Mouse (Mus musculus) neural tube, embryonic 14.5 days (tissue): ENCODE measurements around the gene Rnf225. TPM values are rescaled to one million over a fixed set of nuclear protein-coding genes. Genes with fewer than 3 reads are reported as not detected.
"Not testable (repeated sequence)": the region's sequence is repeated elsewhere in the genome, so short reads cannot be mapped to it uniquely, and the experiment has no call there.

ENCODE experiments used
- ATAC-seq: fragments of 200-750 bp; cut with Nextera tagmentation; 2 replicates; pipeline ENCODE4 v1.8.0; 2017; ENCODE audit warnings: low read depth, mild to moderate bottlenecking, moderate TSS enrichment, moderate library complexity
- H3K27ac ChIP-seq: fragments of 300-500 bp; sonication (generic); 2 replicates; pipeline ENCODE4 v1.5.1; 2014; ENCODE audit warnings: low read depth, mild to moderate bottlenecking, control low read depth, low read length, moderate library complexity, mixed read lengths
- H3K27me3 ChIP-seq: fragments of 300-500 bp; sonication (generic); 2 replicates; pipeline ENCODE4 v1.6.1; 2014; ENCODE audit warnings: low read length; ENCODE audit not compliant: control insufficient read depth, insufficient read depth
- H3K36me3 ChIP-seq: fragments of 300-500 bp; sonication (generic); 2 replicates; pipeline ENCODE4 v1.6.1; 2014; ENCODE audit warnings: low read length, mixed read lengths; ENCODE audit not compliant: control insufficient read depth, insufficient read depth
- H3K4me1 ChIP-seq: fragments of 300-500 bp; sonication (generic); 2 replicates; pipeline ENCODE4 v1.6.1; 2014; ENCODE audit warnings: low read length; ENCODE audit not compliant: control insufficient read depth, insufficient read depth
- H3K4me2 ChIP-seq: fragments of 300-500 bp; sonication (generic); 2 replicates; pipeline ENCODE4 v1.6.1; 2014; ENCODE audit warnings: mild to moderate bottlenecking, low read depth, low read length, control low read depth
- H3K4me3 ChIP-seq: fragments of 300-500 bp; sonication (generic); 2 replicates; pipeline ENCODE4 v1.5.1; 2014; ENCODE audit warnings: low read depth, low read length, control low read depth, mixed read lengths
- H3K9ac ChIP-seq: fragments of 300-500 bp; sonication (generic); replicated peaks from 2 replicates; pipeline ENCODE4 v1.6.1; 2014; ENCODE audit warnings: low read depth, mild to moderate bottlenecking, control low read depth, low read length, mixed read lengths
- H3K9me3 ChIP-seq: fragments of 300-500 bp; sonication (generic); 2 replicates; pipeline ENCODE4 v1.6.1; 2016; ENCODE audit warnings: low read length; ENCODE audit not compliant: control insufficient read depth
- WGBS: fragments of 180-500 bp; shearing (Covaris S2); extraction: QIAGEN DNeasy Blood & Tissue Kit; methylation state at CpG from one replicate; pipeline ENCODE4 v1.1.7; 2014; 5-methylcytosine and 5-hydroxymethylcytosine counted together
- polyA plus RNA-seq: library from polyadenylated mRNA; unstranded; fragments of >200 nt; fragmentation: Nextera tagmentation; extraction: Ambion mirVana; gene quantifications from 2 replicates; pipeline ENCODE4 v1.2.1, GENCODE M21; 2014

The Rnf225 gene
- polyA plus RNA-seq, 1 experiment from 2014 or later, result 1.3 TPM

DNA sequence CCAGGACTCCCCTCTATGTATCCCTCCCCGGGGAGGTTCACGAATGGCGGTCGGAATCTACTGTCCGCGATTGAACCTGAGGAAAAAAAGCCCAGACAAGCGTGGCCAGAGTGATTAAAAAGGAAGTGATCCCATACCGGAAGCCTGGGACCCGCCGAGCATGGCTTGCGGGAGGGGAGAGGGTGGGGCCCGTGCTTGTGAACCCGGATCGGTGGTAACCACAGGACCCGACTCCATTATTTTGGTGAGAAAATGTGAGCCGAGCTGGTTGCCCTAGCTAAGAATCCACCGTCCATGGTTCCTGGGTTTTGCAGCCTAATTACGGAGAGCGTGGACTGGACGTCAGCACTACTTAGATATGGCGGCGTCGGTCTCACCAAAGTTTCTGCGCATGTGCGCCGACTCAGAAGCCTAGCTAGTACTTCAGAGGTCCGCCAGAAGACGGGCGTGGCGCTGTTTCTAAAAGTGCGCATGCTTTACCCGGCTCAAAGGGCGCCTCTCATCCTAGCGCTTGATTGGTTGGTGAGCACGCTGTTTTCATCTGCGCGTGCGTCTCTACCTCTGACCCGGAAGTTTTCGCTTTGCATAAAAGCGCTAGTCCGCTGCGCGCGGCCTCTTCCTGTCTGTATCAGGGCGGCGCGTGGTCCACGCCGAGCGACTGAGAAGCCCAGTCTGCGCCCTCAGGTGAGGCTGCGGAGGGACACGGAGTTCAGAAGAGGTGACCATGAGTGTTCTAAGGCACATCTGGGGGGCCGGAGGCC, 5.3 kb upstream of the Rnf225 start, which contains the start of gene Rps5:
Rps5 (plus strand) TSS at position 586 of the 761 bp plus-strand sequence.
- H3K27ac ChIP-seq, result peak within 1 kb of the TSS; percentile 85
- peaks cover 9% of the 10 kb centered on the region for H3K4me1 ChIP-seq
- ATAC-seq, result peak; percentile 98
- WGBS, result under 1% methylated on average over 55 of the region's 55 CpGs
- peaks cover 25% of the 10 kb centered on the region for H3K36me3 ChIP-seq
- no peaks in the 10 kb centered on the region for H3K9me3 ChIP-seq
- peak within 1 kb of the TSS; percentile 94 for H3K4me3 ChIP-seq
- peak within 1 kb of the TSS; percentile 86 for H3K9ac ChIP-seq
- H3K4me2 ChIP-seq, result peak within 1 kb of the TSS; percentile 79
- peaks cover 7% of the 10 kb centered on the region; the same call in 1 of the 2 replicates for H3K27me3 ChIP-seq

DNA sequence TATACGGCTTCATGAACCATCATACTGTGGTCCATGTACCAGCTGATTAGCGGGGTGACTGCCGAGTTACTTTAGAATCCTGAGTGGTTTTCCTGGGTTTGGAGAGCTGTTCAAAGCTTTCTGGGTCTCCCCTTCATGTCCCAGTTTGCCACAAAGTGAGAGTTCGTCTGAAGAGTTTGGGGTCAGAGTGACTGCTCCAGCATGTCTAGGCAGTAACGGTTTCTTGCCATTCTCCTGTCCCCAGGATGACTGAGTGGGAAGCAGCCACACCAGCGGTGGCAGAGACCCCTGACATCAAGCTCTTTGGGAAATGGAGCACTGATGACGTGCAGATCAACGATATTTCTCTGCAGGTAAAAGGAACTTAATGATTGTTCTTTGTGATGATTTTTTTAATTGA, 4.5 kb upstream of the Rnf225 start:
- Histone ChIP-seq H3K27me3 (peaks cover 11% of the 10 kb centered on the region), H3K27ac (no peak overlapping the region), H3K36me3 (peaks cover 28% of the 10 kb centered on the region), H3K4me1 (peaks cover 9% of the 10 kb centered on the region), H3K9ac (peak overlapping the region; percentile 86), H3K9me3 (no peaks in the 10 kb centered on the region), H3K4me2 (peak overlapping the region; percentile 79), H3K4me3 (peak overlapping the region; percentile 94)
- ATAC-seq, result no peak
- 5% methylated on average over 8 of the region's 8 CpGs for WGBS

DNA sequence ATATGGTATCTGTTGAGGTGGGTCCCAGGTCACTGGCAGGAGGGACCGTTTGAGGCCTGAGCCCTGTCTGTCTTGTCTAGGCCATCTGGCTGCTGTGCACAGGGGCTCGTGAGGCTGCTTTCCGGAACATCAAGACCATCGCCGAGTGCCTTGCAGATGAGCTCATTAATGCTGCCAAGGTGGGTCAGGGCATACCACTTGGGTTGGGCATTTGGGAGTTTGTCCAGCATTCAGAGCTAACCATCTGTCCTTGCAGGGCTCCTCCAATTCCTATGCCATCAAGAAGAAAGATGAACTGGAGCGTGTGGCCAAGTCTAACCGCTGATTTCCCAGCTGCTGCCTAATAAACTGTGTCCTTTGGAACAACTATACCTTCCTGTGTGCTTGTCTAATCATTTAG, 900 bp upstream of the Rnf225 start:
- Histone ChIP-seq H3K9me3 (no peaks in the 10 kb centered on the region), H3K36me3 (peaks cover 28% of the 10 kb centered on the region), H3K4me3 (no peak overlapping the region), H3K27me3 (peaks cover 11% of the 10 kb centered on the region), H3K9ac (no peak overlapping the region), H3K4me2 (no peak overlapping the region), H3K4me1 (peaks cover 9% of the 10 kb centered on the region), H3K27ac (no peak overlapping the region)
- WGBS, result 85% methylated on average over 7 of the region's 7 CpGs
- no peak for ATAC-seq

DNA sequence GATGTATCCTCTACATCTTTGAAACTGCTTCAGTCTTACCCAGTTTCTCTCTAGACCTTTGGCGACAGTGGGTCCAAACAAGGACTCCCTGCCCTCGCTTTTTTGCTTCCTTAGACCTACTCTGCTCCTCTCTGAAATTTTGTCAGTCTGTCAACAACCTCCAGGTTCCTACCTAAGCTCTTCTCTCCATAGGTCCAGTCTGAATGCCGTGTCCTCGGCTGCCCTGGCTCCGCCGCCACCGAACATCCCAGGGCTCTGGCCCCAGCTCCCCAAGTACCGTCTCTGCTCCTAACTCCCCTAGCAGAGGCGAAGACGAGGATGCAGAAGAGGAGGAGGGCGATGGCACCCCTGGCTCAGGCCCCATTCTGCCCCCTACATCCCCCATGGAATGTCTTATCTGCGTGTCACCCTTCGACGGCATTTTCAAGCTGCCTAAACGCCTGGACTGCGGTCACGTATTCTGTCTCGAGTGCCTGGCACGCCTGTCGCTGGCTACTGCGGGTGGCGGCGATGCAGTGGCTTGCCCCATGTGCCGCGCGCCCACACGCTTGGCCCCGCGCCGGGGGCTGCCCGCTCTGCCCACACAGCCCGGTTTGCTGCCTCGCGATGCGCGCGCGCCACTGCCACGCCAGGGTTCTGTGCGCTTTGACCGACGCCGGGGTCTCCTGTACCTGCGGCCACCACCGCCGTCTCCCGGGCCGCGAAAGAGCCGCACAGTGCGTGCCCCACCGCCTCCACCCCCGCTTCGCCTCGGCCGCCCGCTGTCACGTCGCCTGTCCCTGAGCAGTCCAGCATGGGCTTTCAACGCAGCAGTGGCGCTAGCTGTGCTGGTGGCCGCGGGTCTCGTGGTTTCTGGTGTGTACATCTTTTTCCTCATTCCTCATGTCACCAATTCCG, 725 bp downstream of the Rnf225 start:
- Histone ChIP-seq H3K4me2 (peak overlapping the region; percentile 41), H3K9ac (peak overlapping the region; percentile 37), H3K36me3 (peaks cover 28% of the 10 kb centered on the region), H3K27me3 (peaks cover 11% of the 10 kb centered on the region), H3K27ac (no peak overlapping the region), H3K4me3 (peak overlapping the region; percentile 22), H3K4me1 (peaks cover 7% of the 10 kb centered on the region), H3K9me3 (no peaks in the 10 kb centered on the region)
- peak; percentile 47; the same call in 1 of the 2 replicates for ATAC-seq
- 3% methylated on average over 64 of the region's 65 CpGs for WGBS

DNA sequence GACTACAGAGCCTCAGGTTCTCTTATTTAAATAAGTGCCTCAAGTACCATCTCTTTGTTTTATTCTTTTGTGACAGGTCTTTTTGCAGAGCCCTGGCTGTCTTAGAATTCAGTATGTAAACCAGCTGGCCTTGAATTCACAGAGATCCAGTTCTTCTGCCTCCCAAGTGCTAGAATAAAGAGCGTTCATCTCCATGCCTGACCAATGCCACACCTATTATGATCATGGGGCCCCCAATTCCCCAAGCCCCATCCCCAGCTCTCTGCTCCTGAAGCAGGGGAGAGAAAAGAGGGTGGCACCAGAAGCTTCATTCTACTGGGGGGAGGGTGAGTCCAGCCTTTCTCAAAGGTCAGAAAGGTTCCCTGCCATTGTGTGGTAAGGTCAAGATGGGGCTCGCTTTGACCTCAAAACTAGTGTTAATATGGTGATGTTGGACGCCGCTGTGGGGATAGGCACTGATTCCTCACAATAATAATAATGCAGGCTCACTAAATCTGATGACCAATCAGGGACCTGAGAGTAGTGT, 6.5 kb downstream of the Rnf225 start:
- no peak for ATAC-seq
- Histone ChIP-seq H3K9me3 (no peaks in the 10 kb centered on the region), H3K4me1 (no peaks in the 10 kb centered on the region), H3K27ac (no peak overlapping the region), H3K9ac (no peak overlapping the region), H3K36me3 (no peaks in the 10 kb centered on the region), H3K27me3 (no peaks in the 10 kb centered on the region), H3K4me2 (no peak overlapping the region), H3K4me3 (no peak overlapping the region)
- 60% methylated on average over 4 of the region's 4 CpGs for WGBS

DNA sequence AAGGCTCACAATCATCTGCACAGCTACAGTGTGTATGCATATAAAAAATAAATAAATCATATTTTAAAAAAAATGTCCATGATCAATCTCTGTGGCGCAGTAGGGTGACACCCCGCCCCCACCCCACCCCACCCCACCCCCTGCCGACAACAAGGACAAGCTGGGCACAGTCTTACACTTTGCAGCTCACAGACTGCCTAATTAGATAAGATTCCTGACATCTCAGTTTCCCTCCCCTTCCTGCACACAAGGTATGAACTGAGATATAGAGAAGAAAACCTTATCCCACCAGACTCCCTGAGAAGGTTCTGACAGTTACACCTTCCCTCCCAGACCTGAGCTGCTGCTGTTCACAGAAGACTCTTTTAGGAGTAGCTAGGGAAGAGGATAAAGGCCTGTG, 7.6 kb downstream of the Rnf225 start:
- Histone ChIP-seq H3K36me3 (no peaks in the 10 kb centered on the region), H3K9me3 (no peaks in the 10 kb centered on the region), H3K27me3 (no peaks in the 10 kb centered on the region), H3K4me3 (no peak overlapping the region), H3K9ac (no peak overlapping the region), H3K4me1 (no peaks in the 10 kb centered on the region), H3K4me2 (no peak overlapping the region), H3K27ac (no peak overlapping the region)
- no peak for ATAC-seq
- 83% methylated on average over 3 of the region's 3 CpGs for WGBS

DNA sequence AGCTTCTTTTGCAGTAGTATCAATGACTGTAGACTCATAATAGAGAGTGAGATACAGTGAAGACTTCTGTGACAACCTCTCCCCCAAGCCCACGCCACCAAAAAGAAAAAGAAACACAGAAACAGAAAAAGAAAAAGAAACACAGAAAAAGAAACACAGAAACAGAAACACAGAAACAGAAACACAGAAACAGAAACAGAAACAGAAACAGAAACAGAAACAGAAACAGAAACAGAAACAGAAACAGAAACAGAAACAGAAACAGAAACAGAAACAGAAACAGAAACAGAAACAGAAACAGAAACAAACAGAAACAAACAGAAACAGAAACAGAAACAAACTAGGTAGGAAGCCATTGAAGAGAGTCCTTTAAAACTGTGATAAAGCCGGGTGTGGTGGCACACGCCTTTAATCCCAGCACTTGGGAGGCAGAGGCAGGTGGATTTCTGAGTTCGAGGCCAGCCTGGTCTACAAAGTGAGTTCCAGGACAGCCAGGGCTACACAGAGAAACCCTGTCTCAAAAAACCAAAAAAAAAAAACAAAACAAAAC, 10.1 kb downstream of the Rnf225 start:
- WGBS, result 85% methylated on average over 4 of the region's 4 CpGs
- H3K27ac ChIP-seq, H3K4me1 ChIP-seq, H3K4me3 ChIP-seq, H3K9ac ChIP-seq, H3K27me3 ChIP-seq, ATAC-seq, H3K9me3 ChIP-seq, H3K36me3 ChIP-seq, H3K4me2 ChIP-seq: not testable (repeated sequence)

DNA sequence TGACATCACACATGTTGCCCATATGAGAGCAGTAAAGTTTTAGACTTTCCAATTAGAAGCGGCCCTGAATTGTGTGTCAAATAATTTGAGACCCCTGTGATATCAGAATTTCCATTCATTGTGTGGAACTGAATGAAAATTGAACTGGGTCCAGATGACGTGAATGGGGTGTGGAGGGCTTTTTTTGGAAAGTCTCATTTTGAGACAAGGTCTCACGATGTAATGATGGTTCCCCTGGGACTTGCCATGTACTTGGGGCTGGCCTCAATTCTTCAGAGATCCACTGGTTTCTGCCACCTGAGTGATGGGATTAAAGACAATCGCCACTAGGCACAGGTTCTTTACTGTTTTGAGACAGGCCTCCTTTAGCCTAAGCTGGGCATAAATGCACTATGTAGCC, 13.4 kb downstream of the Rnf225 start:
- Histone ChIP-seq H3K4me1 (no peaks in the 10 kb centered on the region), H3K27ac (no peak overlapping the region)
- WGBS, result 90% methylated on average over 4 of the region's 4 CpGs

More for the DNA sequence above, 13.4 kb downstream of the Rnf225 start:
- Histone ChIP-seq H3K27me3 (no peaks in the 10 kb centered on the region), H3K9ac (no peak overlapping the region), H3K36me3 (no peaks in the 10 kb centered on the region), H3K4me3 (no peak overlapping the region), H3K4me2 (no peak overlapping the region), H3K9me3 (no peaks in the 10 kb centered on the region)
- ATAC-seq, result no peak
